Mouse (Mus musculus) limb, embryonic 13.5 days (tissue): ENCODE data around the gene Grik2. TPM values are rescaled to one million over a fixed set of nuclear protein-coding genes. Genes with fewer than 3 reads are reported as not detected.

ENCODE experiments used
- ATAC-seq: fragments of 200-750 bp; cut with Nextera tagmentation; 2 replicates; pipeline ENCODE4 v1.8.0; 2017; ENCODE audit warnings: low read depth, moderate number of reproducible peaks, moderate TSS enrichment; ENCODE audit not compliant: low FRiP score
- H3K27ac ChIP-seq: fragments of 300-500 bp; sonication (generic); 2 replicates; pipeline ENCODE4 v1.5.1; 2015; ENCODE audit warnings: inconsistent platforms, mild to moderate bottlenecking, moderate library complexity
- H3K27me3 ChIP-seq: fragments of 300-500 bp; sonication (generic); 2 replicates; pipeline ENCODE4 v1.6.1; 2015; ENCODE audit warnings: mild to moderate bottlenecking, inconsistent platforms
- H3K36me3 ChIP-seq: fragments of 300-500 bp; sonication (generic); 2 replicates; pipeline ENCODE4 v1.6.1; 2015; ENCODE audit warnings: inconsistent platforms, mild to moderate bottlenecking, moderate library complexity
- H3K4me1 ChIP-seq: fragments of 300-500 bp; sonication (generic); 2 replicates; pipeline ENCODE4 v1.6.1; 2015; ENCODE audit warnings: inconsistent platforms
- H3K4me2 ChIP-seq: fragments of 300-500 bp; sonication (generic); replicated peaks from 2 replicates; pipeline ENCODE4 v1.6.1; 2015; ENCODE audit warnings: inconsistent platforms, mild to moderate bottlenecking, moderate library complexity
- H3K4me3 ChIP-seq: fragments of 300-500 bp; sonication (generic); 2 replicates; pipeline ENCODE4 v1.5.1; 2015; ENCODE audit warnings: moderate library complexity, mild to moderate bottlenecking, inconsistent platforms
- H3K9ac ChIP-seq: fragments of 300-500 bp; sonication (generic); 2 replicates; pipeline ENCODE4 v1.6.1; 2015; ENCODE audit warnings: mild to moderate bottlenecking, inconsistent platforms
- H3K9me3 ChIP-seq: fragments of 300-500 bp; sonication (generic); 2 replicates; pipeline ENCODE4 v1.6.1; 2016; ENCODE audit warnings: inconsistent platforms
- WGBS: fragments of 180-500 bp; shearing (Covaris S2); methylation state at CpG from one replicate; pipeline ENCODE4 v1.1.7; 2015; 5-methylcytosine and 5-hydroxymethylcytosine counted together
- polyA plus RNA-seq: library from polyadenylated mRNA; unstranded; fragments of >200 nt; fragmentation: Nextera tagmentation; extraction: Ambion mirVana; gene quantifications from 2 replicates; pipeline ENCODE4 v1.2.1, GENCODE M21; 2015

Grik2 gene
- polyA plus RNA-seq, 1 experiment from 2014 or later: 3.1 TPM

DNA sequence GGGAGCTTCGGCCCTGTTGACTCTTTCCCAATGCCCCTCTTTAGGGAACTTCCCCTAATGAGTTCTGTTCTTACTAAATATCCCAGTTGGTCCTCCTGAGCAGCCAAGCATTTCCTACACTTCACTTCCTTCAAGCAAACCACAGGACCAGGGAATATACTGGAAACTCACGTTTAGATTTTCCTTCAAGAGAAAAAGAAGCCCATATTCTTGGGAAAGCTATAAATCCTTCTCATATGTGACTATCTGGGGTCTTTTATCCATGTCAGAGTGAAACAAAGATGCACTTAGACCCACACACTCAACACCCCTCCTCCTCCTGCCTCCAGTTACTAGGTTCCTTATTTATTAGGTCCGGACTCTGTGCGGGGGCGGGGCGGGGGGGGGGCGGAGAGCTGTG lies 6.5 kb downstream of the Grik2 start:
- H3K4me3 ChIP-seq: peak overlapping the region; percentile 52
- no peak for ATAC-seq
- no peaks in the 10 kb centered on the region for H3K36me3 ChIP-seq
- peaks cover 32% of the 10 kb centered on the region for H3K27me3 ChIP-seq
- H3K27ac ChIP-seq: no peak overlapping the region
- H3K9me3 ChIP-seq: no peaks in the 10 kb centered on the region
- WGBS: 5% methylated on average over 7 of the region's 7 CpGs
- no peak overlapping the region for H3K9ac ChIP-seq
- H3K4me1 ChIP-seq: peaks cover 23% of the 10 kb centered on the region; the same call in 1 of the 2 replicates
- peak overlapping the region; percentile 87 for H3K4me2 ChIP-seq

GRCm38 (mm10) chr10:49780430-49780829 lies 8.1 kb downstream of the Grik2 start:
- H3K4me2 ChIP-seq: no peak overlapping the region
- 57% methylated on average over 2 of the region's 2 CpGs for WGBS
- peaks cover 23% of the 10 kb centered on the region; the same call in 1 of the 2 replicates for H3K4me1 ChIP-seq
- H3K36me3 ChIP-seq: no peaks in the 10 kb centered on the region
- no peak overlapping the region for H3K4me3 ChIP-seq
- H3K9me3 ChIP-seq: no peaks in the 10 kb centered on the region
- no peak; the same call in 1 of the 2 replicates for ATAC-seq
- no peak overlapping the region for H3K9ac ChIP-seq
- no peak overlapping the region for H3K27ac ChIP-seq
- peaks cover 22% of the 10 kb centered on the region; the same call in 1 of the 2 replicates for H3K27me3 ChIP-seq

- Histone ChIP-seq H3K9ac (no peak overlapping the region), H3K9me3 (no peaks in the 10 kb centered on the region), H3K4me1 (no peaks in the 10 kb centered on the region), H3K36me3 (no peaks in the 10 kb centered on the region), H3K4me2 (no peak overlapping the region), H3K4me3 (no peak overlapping the region), H3K27me3 (no peaks in the 10 kb centered on the region), H3K27ac (no peak overlapping the region)
- no peak for ATAC-seq
Observed at GRCm38 (mm10) chr10:49768897-49769296, 19.7 kb downstream of the Grik2 start.

DNA sequence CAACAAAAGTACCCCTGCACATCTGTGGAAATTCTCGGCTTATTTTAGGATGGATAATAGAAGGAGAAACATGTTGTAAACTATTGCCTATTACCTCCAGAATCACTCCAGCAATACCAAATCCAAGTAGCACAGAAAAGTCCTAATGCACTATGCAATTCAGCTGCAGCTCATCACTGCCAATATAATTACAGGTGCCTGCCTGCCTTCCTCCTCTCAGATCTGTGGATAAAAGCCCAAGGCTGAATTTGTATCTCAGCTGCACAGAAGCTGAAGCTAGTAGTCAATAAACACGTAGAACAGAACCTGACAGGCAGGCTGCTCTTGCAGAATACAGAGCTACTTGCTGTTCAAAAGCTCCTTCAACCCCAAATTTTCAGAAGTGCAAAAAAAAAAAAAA lies 21.0 kb downstream of the Grik2 start:
- Histone ChIP-seq H3K4me1 (no peaks in the 10 kb centered on the region), H3K4me3 (no peak overlapping the region), H3K36me3 (no peaks in the 10 kb centered on the region), H3K4me2 (no peak overlapping the region), H3K9ac (no peak overlapping the region), H3K27me3 (no peaks in the 10 kb centered on the region), H3K9me3 (no peaks in the 10 kb centered on the region), H3K27ac (no peak overlapping the region)
- ATAC-seq: no peak
- WGBS: 59% methylated on average over 2 of the region's 2 CpGs

- Histone ChIP-seq H3K9ac (no peak overlapping the region), H3K4me2 (no peak overlapping the region), H3K27ac (no peak overlapping the region), H3K4me1 (no peaks in the 10 kb centered on the region), H3K27me3 (no peaks in the 10 kb centered on the region), H3K9me3 (no peaks in the 10 kb centered on the region), H3K36me3 (no peaks in the 10 kb centered on the region), H3K4me3 (no peak overlapping the region)
- 72% methylated on average over 2 of the region's 2 CpGs for WGBS
- ATAC-seq: no peak
Observed at GRCm38 (mm10) chr10:49762607-49763006, 26.0 kb downstream of the Grik2 start.

GRCm38 (mm10) chr10:49751769-49752168 lies 36.8 kb downstream of the Grik2 start:
- Histone ChIP-seq H3K36me3 (no peaks in the 10 kb centered on the region), H3K4me2 (no peak overlapping the region), H3K9ac (no peak overlapping the region), H3K27me3 (no peaks in the 10 kb centered on the region), H3K4me1 (no peaks in the 10 kb centered on the region), H3K27ac (no peak overlapping the region), H3K4me3 (no peak overlapping the region), H3K9me3 (no peaks in the 10 kb centered on the region)
- ATAC-seq: no peak
- 49% methylated on average over 2 of the region's 2 CpGs for WGBS

GRCm38 (mm10) chr10:49731841-49732240 lies 56.7 kb downstream of the Grik2 start:
- H3K9ac ChIP-seq: no peak overlapping the region
- no peaks in the 10 kb centered on the region for H3K9me3 ChIP-seq
- ATAC-seq: no peak
- H3K4me3 ChIP-seq: no peak overlapping the region
- H3K36me3 ChIP-seq: no peaks in the 10 kb centered on the region
- H3K4me1 ChIP-seq: peaks cover 3% of the 10 kb centered on the region; the same call in 1 of the 2 replicates
- WGBS: 86% methylated on average over 2 of the region's 2 CpGs
- H3K27ac ChIP-seq: no peak overlapping the region
- no peaks in the 10 kb centered on the region for H3K27me3 ChIP-seq
- H3K4me2 ChIP-seq: no peak overlapping the region

DNA sequence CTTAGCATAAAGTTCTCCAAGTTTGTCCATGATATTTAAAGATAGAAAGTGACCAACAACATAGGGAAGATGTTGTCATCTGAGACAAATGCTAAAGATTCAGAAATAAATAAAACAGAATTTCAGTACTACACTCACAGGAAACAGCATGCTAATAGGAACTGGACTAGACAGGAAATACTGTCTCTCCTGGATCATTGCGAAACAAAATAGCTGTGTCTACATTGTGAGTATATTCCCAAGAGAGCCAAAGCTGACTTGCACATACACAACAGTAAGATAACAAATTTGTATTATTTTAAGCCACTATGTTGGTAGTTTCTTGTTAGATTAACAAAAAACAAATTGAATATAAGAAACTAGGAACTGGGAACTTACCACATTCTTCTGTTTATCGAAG lies 64.9 kb downstream of the Grik2 start:
- 86% methylated on average over 2 of the region's 2 CpGs for WGBS
- Histone ChIP-seq H3K4me1 (no peaks in the 10 kb centered on the region), H3K4me2 (no peak overlapping the region), H3K4me3 (no peak overlapping the region), H3K27ac (no peak overlapping the region), H3K36me3 (no peaks in the 10 kb centered on the region), H3K9me3 (no peaks in the 10 kb centered on the region), H3K9ac (no peak overlapping the region), H3K27me3 (no peaks in the 10 kb centered on the region)
- ATAC-seq: no peak

DNA sequence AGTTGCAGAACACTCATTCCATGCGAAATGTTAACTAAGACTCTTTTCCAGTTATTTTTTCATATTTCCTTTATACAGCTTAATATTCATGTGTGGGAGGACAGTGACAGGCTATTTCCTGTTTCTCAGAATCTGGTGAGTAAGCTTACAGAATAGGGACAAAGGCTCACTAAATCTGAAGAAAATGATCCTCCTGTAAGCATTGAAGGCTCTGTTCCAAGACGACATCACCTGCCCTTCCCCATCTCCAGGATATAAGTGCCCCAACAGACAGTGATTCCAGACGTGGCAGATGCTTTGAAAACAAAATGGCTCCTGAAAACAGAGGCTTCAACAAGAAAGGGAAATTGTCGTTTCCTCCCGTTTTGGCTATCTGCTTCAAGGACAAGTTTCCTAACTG lies 71.7 kb downstream of the Grik2 start:
- no peak overlapping the region for H3K9ac ChIP-seq
- no peak overlapping the region for H3K27ac ChIP-seq
- no peaks in the 10 kb centered on the region for H3K27me3 ChIP-seq
- no peaks in the 10 kb centered on the region for H3K4me1 ChIP-seq
- WGBS: 69% methylated on average over 5 of the region's 5 CpGs
- no peak overlapping the region for H3K4me2 ChIP-seq
- no peaks in the 10 kb centered on the region for H3K9me3 ChIP-seq
- ATAC-seq: no peak
- H3K4me3 ChIP-seq: no peak overlapping the region
- H3K36me3 ChIP-seq: no peaks in the 10 kb centered on the region

GRCm38 (mm10) chr10:49709748-49710147 lies 78.8 kb downstream of the Grik2 start:
- Histone ChIP-seq H3K9ac (no peak overlapping the region), H3K27me3 (no peaks in the 10 kb centered on the region), H3K4me2 (no peak overlapping the region), H3K4me1 (no peaks in the 10 kb centered on the region), H3K27ac (no peak overlapping the region), H3K36me3 (no peaks in the 10 kb centered on the region), H3K4me3 (no peak overlapping the region), H3K9me3 (no peaks in the 10 kb centered on the region)
- no peak for ATAC-seq
- 90% methylated on average over 3 of the region's 3 CpGs for WGBS

DNA sequence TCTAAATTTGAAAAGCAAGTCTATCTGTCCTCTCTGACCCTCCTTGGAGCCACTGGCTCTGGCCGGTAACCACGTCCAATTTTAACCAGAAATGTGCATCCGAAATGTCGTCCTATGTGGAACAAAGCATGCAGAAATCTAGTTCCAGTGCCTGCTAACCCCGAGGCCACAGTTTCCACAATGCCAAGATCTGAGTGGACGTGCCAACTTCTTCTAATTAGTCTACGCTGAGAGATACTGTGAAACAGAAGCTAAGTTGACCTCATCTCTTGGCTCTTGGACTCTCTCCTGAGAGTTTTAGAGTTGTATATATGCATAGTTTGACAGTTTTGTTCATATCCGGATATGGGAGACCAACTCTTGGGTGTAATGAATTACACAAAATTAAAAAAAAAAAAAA lies 84.1 kb downstream of the Grik2 start:
- no peaks in the 10 kb centered on the region for H3K27me3 ChIP-seq
- H3K9ac ChIP-seq: no peak overlapping the region
- 89% methylated on average over 8 of the region's 8 CpGs for WGBS
- H3K4me1 ChIP-seq: no peaks in the 10 kb centered on the region
- H3K4me2 ChIP-seq: no peak overlapping the region
- no peak overlapping the region for H3K4me3 ChIP-seq
- no peak overlapping the region for H3K27ac ChIP-seq
- ATAC-seq: no peak
- no peaks in the 10 kb centered on the region for H3K9me3 ChIP-seq
- no peaks in the 10 kb centered on the region for H3K36me3 ChIP-seq

GRCm38 (mm10) chr10:49652320-49652719 lies 136.2 kb downstream of the Grik2 start:
- no peak overlapping the region for H3K27ac ChIP-seq
- H3K9ac ChIP-seq: no peak overlapping the region
- no peaks in the 10 kb centered on the region for H3K9me3 ChIP-seq
- no peaks in the 10 kb centered on the region for H3K4me1 ChIP-seq
- 71% methylated on average over 1 of the region's 1 CpGs for WGBS
- no peaks in the 10 kb centered on the region for H3K36me3 ChIP-seq
- no peak overlapping the region for H3K4me2 ChIP-seq
- no peak overlapping the region for H3K4me3 ChIP-seq
- no peak for ATAC-seq
- H3K27me3 ChIP-seq: no peaks in the 10 kb centered on the region

DNA sequence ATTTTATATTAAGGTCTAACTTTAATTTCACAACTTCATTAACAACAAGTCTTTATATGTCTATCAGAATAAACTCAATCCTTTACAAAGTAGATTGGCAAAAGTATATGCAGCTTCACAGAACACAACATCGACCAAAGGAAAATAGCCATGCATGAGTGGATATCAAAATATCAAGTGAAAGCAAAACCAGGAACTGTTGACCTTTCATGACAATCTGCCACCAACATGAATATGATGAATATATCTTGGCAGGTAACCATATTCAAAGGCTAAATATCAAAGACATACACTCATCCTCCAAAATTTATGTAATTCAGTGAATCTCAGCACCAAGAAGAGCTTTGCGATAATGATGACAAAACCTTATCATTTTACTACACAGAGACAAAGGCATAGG lies 141.4 kb downstream of the Grik2 start:
- Histone ChIP-seq H3K9me3 (no peaks in the 10 kb centered on the region), H3K9ac (no peak overlapping the region), H3K4me3 (no peak overlapping the region), H3K4me2 (no peak overlapping the region), H3K36me3 (no peaks in the 10 kb centered on the region), H3K27ac (no peak overlapping the region), H3K4me1 (no peaks in the 10 kb centered on the region), H3K27me3 (no peaks in the 10 kb centered on the region)
- WGBS: 93% methylated on average over 2 of the region's 2 CpGs
- ATAC-seq: no peak
